Mouse (Mus musculus) T-cell, adult 2 months (primary cell): Measurements from ENCODE around the gene Psmb5.
"Not testable (repeated sequence)": the region's sequence is repeated elsewhere in the genome, so short reads cannot be mapped to it uniquely, and the experiment has no call there.

Source experiments
- DNase-seq: peaks from one replicate; pipeline ENCODE4 v3.0.0; 2022; ENCODE audit warnings: low spot score

The Psmb5 gene

GRCm38 (mm10) chr14:54630583-54631239, 12.9 kb upstream of the Psmb5 start:
- no peak for DNase-seq

DNA sequence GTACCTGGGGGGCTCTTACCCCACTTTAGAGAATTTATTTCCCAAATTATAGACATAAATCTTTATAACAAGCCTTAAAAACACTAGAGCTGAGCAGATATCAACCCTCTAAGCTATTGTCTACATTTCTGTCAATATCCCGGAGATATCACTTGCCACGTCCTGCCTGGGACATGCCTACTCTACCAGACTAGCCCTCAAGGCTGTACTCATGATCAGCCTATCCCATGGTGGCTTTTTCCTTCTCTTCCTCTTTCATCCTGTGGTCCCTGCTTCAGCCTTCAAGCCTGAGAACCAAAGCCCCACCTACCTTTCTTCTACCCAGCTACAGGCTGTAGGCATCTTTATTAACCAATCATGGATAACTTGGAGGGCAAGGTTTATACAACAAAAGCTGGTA, 12.0 kb upstream of the Psmb5 start:
- DNase-seq: no peak

- DNase-seq: no peak
These were observed 10.3 kb upstream of the Psmb5 start for GRCm38 (mm10) chr14:54628103-54628502.

DNA sequence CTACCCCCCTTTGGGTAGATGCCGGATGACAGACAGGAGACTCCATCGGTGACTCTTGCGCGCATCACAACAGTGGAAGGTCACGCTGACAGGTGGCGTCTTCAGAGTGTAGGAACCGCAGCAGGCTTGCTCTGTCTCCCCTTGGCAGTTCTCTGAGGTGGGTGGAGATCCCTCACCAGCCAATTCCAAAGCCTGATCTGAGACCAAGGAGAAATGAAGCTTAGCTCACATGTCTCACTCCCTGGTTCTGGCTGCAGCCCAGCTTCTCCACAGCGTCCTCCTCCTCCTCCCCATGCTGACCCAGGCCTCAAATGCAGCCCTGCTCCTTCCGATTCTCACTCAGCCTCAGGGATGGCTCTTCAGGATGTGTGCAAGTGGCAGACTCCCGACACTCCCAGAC, 7.2 kb upstream of the Psmb5 start:
- no peak for DNase-seq

- DNase-seq: no peak
These were observed 5.5 kb upstream of the Psmb5 start for GRCm38 (mm10) chr14:54623334-54623733.

GRCm38 (mm10) chr14:54621133-54621532, 3.3 kb upstream of the Psmb5 start, which contains the start of gene Psmb11:
Gene Psmb11, plus strand, starts transcription at chr14:54621433.
- DNase-seq: no peak

DNA sequence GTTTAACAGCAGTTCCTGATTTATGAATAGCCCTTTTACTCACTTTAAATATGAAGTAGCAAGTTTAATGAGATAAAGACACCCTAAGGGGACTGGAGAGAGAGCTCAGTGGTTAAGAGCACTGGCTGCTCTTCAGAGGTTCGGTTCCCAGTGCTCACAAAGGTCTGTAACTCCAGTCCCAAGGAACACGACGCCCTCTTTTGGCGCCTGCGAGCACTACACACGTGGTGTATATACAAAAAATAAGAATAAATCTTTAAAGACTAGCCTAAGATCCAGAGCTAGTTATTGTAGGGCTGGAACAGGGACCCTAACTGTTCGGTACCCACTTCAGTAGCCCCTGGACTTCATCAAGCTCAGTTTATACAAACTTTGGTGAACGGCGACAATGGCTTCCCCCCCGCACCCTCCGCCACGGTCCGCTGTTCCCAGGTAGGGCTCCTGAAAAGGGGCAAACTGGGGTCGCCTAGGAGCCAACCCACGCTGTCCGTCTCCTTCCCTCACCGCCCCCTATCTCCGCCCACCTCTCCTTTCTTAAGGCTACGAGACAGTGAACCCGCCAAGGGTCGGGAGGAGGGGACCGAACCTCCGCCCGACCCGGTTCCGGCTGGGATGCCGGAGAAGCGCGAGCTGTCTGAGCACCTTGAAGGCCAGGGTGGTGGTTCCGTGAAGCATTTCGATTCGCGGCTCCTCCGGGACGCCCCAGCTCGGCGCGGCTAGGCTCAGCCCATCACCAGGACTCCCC, 498 bp downstream of the Psmb5 start:
- no peak for DNase-seq

DNA sequence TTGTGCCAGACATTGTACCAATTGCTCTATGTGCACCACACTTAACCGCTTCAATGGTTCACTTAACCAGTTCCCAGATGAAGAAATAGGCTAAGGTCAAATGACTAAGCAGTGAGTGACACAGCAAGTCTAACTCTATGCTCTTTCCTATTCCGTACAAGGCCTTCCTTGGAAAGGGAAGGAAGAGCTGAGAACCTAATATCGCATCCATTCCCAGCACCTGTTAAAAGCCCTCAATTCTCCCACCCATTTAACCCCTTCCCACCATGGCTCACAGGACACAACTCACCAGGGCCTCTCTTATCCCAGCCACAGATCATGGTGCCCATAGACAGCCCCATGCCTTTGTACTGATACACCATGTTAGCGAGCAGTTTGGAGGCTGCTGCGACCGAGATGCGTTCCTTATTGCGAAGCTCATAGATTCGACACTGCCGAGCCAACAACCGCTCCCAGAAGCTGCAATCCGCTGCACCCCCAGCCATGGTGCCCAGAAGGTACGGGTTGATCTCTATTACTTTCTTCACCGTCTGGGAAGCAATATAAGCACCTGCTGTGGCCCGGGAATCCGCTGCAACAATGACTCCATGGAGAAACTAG, 1.5 kb downstream of the Psmb5 start:
- no peak for DNase-seq

DNA sequence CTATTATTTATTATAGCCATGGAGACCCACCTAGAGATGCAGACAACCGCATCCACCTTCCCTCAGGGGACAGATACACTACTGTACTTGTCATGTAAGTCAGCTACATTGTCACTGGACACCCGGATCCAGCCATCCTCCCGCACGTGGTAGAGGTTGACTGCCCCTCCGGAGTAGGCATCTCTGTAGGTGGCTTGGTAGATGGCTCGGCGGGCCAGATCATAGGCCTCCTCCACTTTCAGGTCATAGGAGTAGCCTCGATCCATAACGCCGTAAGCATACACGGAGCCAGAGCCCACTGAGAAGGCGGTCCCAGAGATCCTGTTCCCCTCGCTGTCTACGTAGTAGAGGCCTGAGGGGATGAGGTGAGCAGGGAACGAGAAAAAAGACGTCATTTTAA, 3.7 kb downstream of the Psmb5 start:
- not testable (repeated sequence) for DNase-seq

- no peak for DNase-seq
These were observed 7.2 kb downstream of the Psmb5 start for GRCm38 (mm10) chr14:54610648-54611047.

- DNase-seq: peak; percentile 34
These were observed 7.9 kb downstream of the Psmb5 start for GRCm38 (mm10) chr14:54609962-54610361.

DNA sequence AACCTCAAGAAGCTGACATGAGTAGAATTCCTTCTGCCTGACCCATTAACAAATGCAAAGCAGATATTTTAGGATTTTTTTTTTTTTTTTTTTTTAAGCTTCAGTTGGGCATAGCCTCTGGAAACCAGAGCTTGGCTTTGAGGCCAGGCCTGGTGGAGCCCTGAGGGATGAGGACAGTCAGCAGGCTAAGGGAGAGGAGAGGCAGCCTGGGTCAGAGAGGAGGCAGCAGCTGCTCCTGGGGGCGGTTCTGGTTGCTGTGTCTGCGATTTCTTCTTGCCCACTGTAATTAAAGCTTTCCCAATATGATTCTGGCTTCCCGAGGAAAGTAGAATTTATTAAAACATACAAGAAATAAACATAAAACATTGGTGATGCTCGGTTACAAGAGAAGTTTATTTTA, 8.6 kb downstream of the Psmb5 start:
- DNase-seq: no peak

- DNase-seq: no peak
These were observed 10.6 kb downstream of the Psmb5 start for GRCm38 (mm10) chr14:54607226-54607625.

DNA sequence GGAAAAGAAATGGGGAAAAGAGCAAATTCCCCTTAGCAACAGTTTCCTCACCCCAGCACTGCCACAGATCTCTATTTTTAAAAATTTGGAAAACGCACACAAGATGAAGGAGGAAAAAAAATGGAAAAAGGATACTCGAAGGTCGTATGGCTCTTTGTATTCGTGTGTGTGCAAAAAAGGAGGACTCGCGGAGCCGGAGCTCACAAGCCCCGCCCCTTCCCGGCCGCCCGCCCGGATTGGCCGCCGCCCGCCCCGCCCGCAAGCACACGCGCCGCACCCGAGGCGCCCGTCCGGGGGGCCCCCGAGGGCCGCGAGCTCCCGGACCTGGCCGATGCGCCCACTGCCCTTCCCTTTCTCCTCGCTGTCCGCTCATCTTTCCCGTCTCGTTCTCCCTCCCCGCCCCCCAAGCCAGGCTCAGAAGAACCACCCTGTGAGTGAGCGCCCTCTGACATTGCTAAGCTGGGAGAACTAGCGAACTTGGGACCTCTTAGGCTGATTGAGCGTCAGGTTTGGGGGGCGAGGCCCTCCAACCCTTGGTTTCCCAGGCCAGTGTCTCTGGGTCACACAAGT, 12.0 kb downstream of the Psmb5 start, which contains the start of gene 4931414P19Rik:
4931414P19Rik (minus strand) TSS at position 242 of the 570 bp plus-strand sequence.
- peak; percentile 57 for DNase-seq

GRCm38 (mm10) chr14:54603686-54604085, 14.1 kb downstream of the Psmb5 start:
- DNase-seq: no peak

- peak; percentile 96 for DNase-seq
These were observed 14.7 kb downstream of the Psmb5 start for GRCm38 (mm10) chr14:54603038-54603654.

GRCm38 (mm10) chr14:54602613-54603012, 15.2 kb downstream of the Psmb5 start:
- no peak for DNase-seq

GRCm38 (mm10) chr14:54601601-54602000, 16.2 kb downstream of the Psmb5 start:
- DNase-seq: no peak

DNA sequence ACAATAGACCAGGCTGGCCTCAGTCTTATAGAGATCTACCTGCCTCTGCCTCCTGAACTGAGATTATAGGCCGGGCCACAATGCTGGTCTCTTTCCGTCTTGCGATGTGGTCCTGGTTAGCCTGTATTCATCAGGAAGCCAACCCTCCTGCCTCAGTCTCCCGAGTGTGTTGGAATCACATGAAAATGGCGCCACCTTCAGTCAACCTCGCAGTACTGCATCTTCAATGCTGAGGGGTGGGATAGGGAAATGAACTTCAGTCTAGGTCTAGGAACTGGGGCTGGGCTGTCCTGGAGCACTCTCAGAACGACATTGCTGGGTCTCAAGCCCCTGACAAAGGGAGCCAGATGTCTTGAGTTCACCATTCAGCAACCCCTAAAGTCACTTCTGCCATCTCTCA, 20.7 kb downstream of the Psmb5 start:
- no peak for DNase-seq

DNA sequence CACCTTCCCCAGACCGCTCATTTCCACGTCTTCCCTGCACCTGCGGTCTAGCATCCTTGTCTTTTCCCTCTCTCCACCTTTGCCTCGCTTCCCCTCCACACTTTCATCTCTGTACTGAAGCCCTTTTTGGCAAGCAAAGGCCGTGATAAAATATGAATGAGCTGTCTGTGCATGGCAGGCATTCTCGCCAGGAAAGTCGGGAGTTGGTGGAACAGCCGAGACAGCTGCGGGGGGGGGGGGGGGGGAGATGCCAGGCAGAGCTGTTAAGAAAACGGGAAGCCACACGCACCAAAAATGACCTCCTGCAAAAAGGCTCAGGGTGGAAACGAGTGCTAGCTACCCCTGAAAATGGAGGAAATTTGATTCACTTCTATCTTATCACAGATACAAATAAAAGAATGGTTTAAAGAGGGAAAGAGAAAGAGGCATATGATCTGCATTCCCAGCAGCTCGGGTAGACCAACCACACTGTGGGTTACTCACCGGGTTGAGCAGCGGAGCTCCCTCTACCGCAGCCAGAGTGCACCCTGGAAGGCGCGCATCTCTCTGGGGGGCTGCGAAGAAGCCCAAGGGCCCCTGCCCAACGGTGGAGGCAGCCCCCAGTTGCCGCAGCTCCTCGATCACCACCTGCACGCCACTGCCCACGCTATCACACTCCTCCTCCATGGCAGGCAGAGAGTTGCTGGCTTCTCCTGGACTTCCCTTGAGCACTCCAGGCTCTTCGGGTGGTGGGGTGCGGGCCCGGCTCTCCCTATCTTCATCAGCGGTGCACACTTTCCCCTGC, 23.0 kb downstream of the Psmb5 start:
- no peak for DNase-seq

DNA sequence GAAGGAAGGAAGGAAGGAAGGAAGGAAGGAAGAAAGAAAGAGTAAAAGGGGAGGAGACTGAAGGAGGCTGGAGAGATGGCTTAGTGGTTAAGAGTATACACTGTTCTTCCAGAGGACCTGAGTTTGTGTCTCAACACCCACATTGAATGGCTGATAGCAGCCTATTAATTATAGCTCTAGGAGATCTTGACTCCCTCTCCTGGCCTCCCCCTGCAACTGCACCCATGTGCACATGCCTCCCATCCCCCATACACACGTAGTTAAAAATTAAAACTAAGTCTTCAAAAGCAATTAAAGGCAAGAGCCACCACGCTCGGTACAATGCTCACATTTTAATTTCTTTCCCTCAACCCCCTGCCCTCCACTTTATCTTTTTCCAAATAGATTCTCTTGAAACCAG, 23.8 kb downstream of the Psmb5 start:
- DNase-seq: no peak
